Mouse (Mus musculus) liver, embryonic 14.5 days (tissue): Measurements from ENCODE around the gene Topaz1.
"Not testable (repeated sequence)": the region's sequence is repeated elsewhere in the genome, so short reads cannot be mapped to it uniquely, and the experiment has no call there.

Experiments
- CTCF ChIP-seq: IDR thresholded peaks from 2 replicates; pipeline ENCODE4 v1.5.1; 2016; ENCODE audit warnings: antibody characterized with exemption, low read depth, control low read depth
- EP300 ChIP-seq: IDR thresholded peaks from 2 replicates; pipeline ENCODE4 v1.6.1; 2016; ENCODE audit warnings: antibody characterized with exemption, low read depth

GRCm38 (mm10) chr9:122847811-122848311 lies 100.7 kb downstream of the Topaz1 start:
- TF ChIP-seq CTCF, EP300: not testable (repeated sequence)
